Mouse (Mus musculus) embryonic facial prominence, embryonic 12.5 days (tissue): Measurements from ENCODE around the gene Soat1. TPM values are rescaled to one million over a fixed set of nuclear protein-coding genes. Genes with fewer than 3 reads are reported as not detected.

Experiments
- ATAC-seq: fragments of 200-750 bp; cut with Nextera tagmentation; 2 replicates; pipeline ENCODE4 v1.8.0; 2017; ENCODE audit not compliant: insufficient number of reproducible peaks, insufficient read depth, low FRiP score, low TSS enrichment
- H3K27ac ChIP-seq: fragments of 300-500 bp; sonication (generic); 2 replicates; pipeline ENCODE4 v1.5.1; 2016; ENCODE audit warnings: mild to moderate bottlenecking
- H3K27me3 ChIP-seq: fragments of 300-500 bp; sonication (generic); 2 replicates; pipeline ENCODE4 v1.6.1; 2016; ENCODE audit warnings: mild to moderate bottlenecking, moderate library complexity
- H3K36me3 ChIP-seq: fragments of 300-500 bp; sonication (generic); 2 replicates; pipeline ENCODE4 v1.6.1; 2016; ENCODE audit warnings: mild to moderate bottlenecking
- H3K4me1 ChIP-seq: fragments of 300-500 bp; sonication (generic); 2 replicates; pipeline ENCODE4 v1.6.1; 2016
- H3K4me2 ChIP-seq: fragments of 300-500 bp; sonication (generic); replicated peaks from 2 replicates; pipeline ENCODE4 v1.6.1; 2016; ENCODE audit warnings: mild to moderate bottlenecking, moderate library complexity
- H3K4me3 ChIP-seq: fragments of 300-500 bp; sonication (generic); 2 replicates; pipeline ENCODE4 v1.5.1; 2016; ENCODE audit warnings: mild to moderate bottlenecking
- H3K9ac ChIP-seq: fragments of 300-500 bp; sonication (generic); 2 replicates; pipeline ENCODE4 v1.6.1; 2016; ENCODE audit warnings: mild to moderate bottlenecking, moderate library complexity
- H3K9me3 ChIP-seq: fragments of 300-500 bp; sonication (generic); 2 replicates; pipeline ENCODE4 v1.6.1; 2016; ENCODE audit warnings: mild to moderate bottlenecking, moderate library complexity
- WGBS: fragments of 180-500 bp; shearing (Covaris S2); methylation state at CpG from one replicate; pipeline ENCODE4 v1.1.7; 2016; 5-methylcytosine and 5-hydroxymethylcytosine counted together
- polyA plus RNA-seq: library from polyadenylated mRNA; unstranded; fragments of >200 nt; fragmentation: Nextera tagmentation; extraction: Ambion mirVana; gene quantifications from 2 replicates; pipeline ENCODE4 v1.2.1, GENCODE M21; 2016

Soat1 gene
- polyA plus RNA-seq, 1 experiment from 2014 or later: 30.7 TPM

DNA sequence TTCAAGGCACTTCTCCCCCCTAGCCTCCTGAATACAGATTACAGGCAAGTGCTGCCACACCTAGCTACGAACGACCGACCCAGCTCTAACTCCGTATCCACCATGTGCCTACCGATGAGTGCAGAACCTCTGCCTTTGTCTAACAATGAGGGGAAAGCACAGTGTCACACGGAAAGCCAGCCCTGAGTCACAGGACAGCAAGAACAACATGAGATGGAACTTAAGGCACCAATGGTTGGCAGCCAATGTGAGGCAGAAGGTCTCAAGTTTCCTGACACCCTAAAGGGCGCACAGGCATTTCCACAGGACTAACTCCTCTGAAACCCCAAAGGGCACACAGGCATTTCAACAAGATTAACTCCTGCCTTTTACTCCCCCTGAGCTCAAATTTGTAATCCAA, 25.0 kb downstream of the Soat1 start:
- Histone ChIP-seq H3K27ac (no peak overlapping the region), H3K9ac (no peak overlapping the region), H3K4me1 (no peaks in the 10 kb centered on the region), H3K27me3 (no peaks in the 10 kb centered on the region), H3K36me3 (0 out of 2 replicates have a peak, but pooled peaks cover 8% of the 10 kb centered on the region), H3K4me2 (no peak overlapping the region), H3K9me3 (no peaks in the 10 kb centered on the region), H3K4me3 (no peak overlapping the region)
- ATAC-seq: no peak
- 75% methylated on average over 7 of the region's 7 CpGs for WGBS

DNA sequence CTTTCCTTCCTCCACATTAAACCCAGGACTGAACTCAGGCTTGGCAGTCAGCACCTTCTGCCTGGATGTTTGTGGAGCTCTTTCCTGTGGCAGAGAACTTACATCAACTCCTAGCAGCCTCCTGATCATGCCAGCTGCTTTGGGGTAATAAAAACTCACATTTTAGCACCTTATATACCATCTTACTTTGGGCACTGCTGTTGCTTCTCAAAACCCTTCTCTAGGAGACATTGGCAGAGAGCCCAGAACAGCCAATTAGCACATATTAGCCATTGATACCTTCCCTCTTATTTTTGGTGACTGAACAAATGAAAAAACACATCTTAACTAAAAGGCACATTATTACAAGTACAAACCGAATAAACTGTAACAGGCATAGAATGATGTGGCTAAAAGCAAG, 29.1 kb downstream of the Soat1 start:
- Histone ChIP-seq H3K36me3 (peaks cover 17% of the 10 kb centered on the region; the same call in 1 of the 2 replicates), H3K4me3 (no peak overlapping the region), H3K9me3 (no peaks in the 10 kb centered on the region), H3K4me1 (no peaks in the 10 kb centered on the region), H3K27me3 (no peaks in the 10 kb centered on the region), H3K4me2 (no peak overlapping the region), H3K9ac (no peak overlapping the region), H3K27ac (no peak overlapping the region)
- ATAC-seq: no peak
- 93% methylated on average over 1 of the region's 1 CpGs for WGBS

GRCm38 (mm10) chr1:156442776-156443175, 31.4 kb downstream of the Soat1 start:
- H3K9me3 ChIP-seq: no peaks in the 10 kb centered on the region
- H3K27me3 ChIP-seq: no peaks in the 10 kb centered on the region
- H3K4me2 ChIP-seq: no peak overlapping the region
- no peak overlapping the region for H3K4me3 ChIP-seq
- peaks cover 30% of the 10 kb centered on the region for H3K36me3 ChIP-seq
- no peaks in the 10 kb centered on the region for H3K4me1 ChIP-seq
- no peak for ATAC-seq
- WGBS: 86% methylated on average over 6 of the region's 6 CpGs
- no peak overlapping the region for H3K9ac ChIP-seq
- H3K27ac ChIP-seq: no peak overlapping the region

DNA sequence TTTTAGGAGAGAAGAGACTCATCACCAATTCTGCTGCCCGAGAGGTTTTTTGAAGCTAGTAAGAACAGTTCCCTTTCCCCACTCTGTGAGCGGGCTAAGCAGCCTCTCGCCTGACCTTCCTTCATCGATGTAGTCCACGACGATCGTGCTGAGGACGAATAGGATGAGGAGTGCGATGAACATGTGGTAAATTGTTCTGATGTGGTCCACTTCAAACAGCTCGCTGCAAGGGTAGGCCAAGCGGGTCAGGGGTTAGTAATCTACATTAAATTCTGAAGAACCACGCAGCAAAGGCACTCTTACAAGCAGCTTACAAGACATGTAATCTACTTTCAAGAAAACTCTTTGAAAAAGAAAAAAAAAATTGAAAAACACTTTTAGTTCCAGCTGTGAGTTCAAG, 31.9 kb downstream of the Soat1 start:
- Histone ChIP-seq H3K9ac (no peak overlapping the region), H3K27ac (no peak overlapping the region), H3K36me3 (peaks cover 34% of the 10 kb centered on the region), H3K9me3 (no peaks in the 10 kb centered on the region), H3K4me1 (no peaks in the 10 kb centered on the region), H3K4me3 (no peak overlapping the region), H3K27me3 (no peaks in the 10 kb centered on the region), H3K4me2 (no peak overlapping the region)
- no peak for ATAC-seq
- WGBS: 92% methylated on average over 12 of the region's 12 CpGs

GRCm38 (mm10) chr1:156437726-156438125, 36.4 kb downstream of the Soat1 start:
- 91% methylated on average over 5 of the region's 5 CpGs for WGBS
- Histone ChIP-seq H3K36me3 (peaks cover 51% of the 10 kb centered on the region), H3K27me3 (no peaks in the 10 kb centered on the region)

GRCm38 (mm10) chr1:156437016-156437708, 37.0 kb downstream of the Soat1 start:
- Histone ChIP-seq H3K27ac (no peak overlapping the region), H3K9me3 (no peaks in the 10 kb centered on the region), H3K27me3 (no peaks in the 10 kb centered on the region), H3K36me3 (peaks cover 55% of the 10 kb centered on the region), H3K4me3 (no peak overlapping the region), H3K4me2 (no peak overlapping the region), H3K4me1 (no peaks in the 10 kb centered on the region), H3K9ac (no peak overlapping the region)
- no peak for ATAC-seq
- WGBS: 92% methylated on average over 8 of the region's 8 CpGs

More at GRCm38 (mm10) chr1:156437726-156438125, 36.4 kb downstream of the Soat1 start:
- ATAC-seq: no peak
- H3K27ac ChIP-seq: no peak overlapping the region
- no peaks in the 10 kb centered on the region for H3K9me3 ChIP-seq
- H3K4me2 ChIP-seq: no peak overlapping the region
- no peaks in the 10 kb centered on the region for H3K4me1 ChIP-seq
- no peak overlapping the region for H3K9ac ChIP-seq
- no peak overlapping the region for H3K4me3 ChIP-seq

DNA sequence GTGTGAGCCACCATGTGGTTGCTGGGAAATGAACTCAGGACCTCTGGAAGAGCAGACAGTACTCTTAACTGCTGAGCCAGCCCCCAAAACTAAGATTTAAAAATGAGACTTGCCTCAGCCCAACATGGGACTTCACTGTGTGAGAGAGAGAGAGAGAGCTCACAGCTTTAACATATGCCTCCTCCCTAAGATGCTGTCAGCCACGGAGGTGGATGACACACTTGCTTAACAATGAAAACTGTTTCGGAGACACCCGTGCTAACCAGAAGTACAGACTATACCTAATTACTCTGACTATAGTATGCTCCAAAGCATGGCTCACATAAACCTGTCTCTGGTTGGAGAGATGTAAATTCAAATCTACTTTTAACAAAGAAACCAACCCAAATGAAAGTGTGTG, 40.6 kb downstream of the Soat1 start:
- H3K36me3 ChIP-seq: peaks cover 60% of the 10 kb centered on the region
- 88% methylated on average over 3 of the region's 3 CpGs for WGBS
- no peak for ATAC-seq

DNA sequence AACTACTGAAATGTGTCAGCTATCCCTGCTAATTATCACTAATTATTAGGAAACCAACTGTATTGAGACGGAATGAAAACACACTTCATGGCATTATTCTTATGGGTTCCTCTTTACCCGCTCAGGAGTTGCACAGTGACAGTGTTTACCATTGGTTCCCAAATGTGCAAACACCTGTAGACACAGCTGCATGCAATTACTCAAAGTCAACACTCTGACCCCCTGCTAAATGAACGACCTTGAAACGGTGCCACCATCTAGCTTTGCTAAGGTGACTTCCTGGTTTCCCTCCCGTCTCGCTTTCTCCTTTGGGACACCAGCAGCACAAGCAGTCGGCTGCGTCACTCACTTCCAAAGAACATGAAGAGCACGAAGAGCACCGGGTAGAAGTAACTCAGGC, 41.6 kb downstream of the Soat1 start:
- no peaks in the 10 kb centered on the region for H3K27me3 ChIP-seq
- H3K27ac ChIP-seq: no peak overlapping the region
- H3K4me1 ChIP-seq: no peaks in the 10 kb centered on the region
- H3K9ac ChIP-seq: no peak overlapping the region
- H3K9me3 ChIP-seq: no peaks in the 10 kb centered on the region
- peaks cover 56% of the 10 kb centered on the region for H3K36me3 ChIP-seq
- ATAC-seq: no peak
- no peak overlapping the region for H3K4me2 ChIP-seq
- 65% methylated on average over 10 of the region's 10 CpGs for WGBS
- no peak overlapping the region for H3K4me3 ChIP-seq

More for the DNA sequence above, 40.6 kb downstream of the Soat1 start:
- H3K27ac ChIP-seq: no peak overlapping the region
- no peak overlapping the region for H3K4me3 ChIP-seq
- no peaks in the 10 kb centered on the region for H3K27me3 ChIP-seq
- H3K4me2 ChIP-seq: no peak overlapping the region
- H3K9ac ChIP-seq: no peak overlapping the region
- H3K9me3 ChIP-seq: no peaks in the 10 kb centered on the region
- no peaks in the 10 kb centered on the region for H3K4me1 ChIP-seq

DNA sequence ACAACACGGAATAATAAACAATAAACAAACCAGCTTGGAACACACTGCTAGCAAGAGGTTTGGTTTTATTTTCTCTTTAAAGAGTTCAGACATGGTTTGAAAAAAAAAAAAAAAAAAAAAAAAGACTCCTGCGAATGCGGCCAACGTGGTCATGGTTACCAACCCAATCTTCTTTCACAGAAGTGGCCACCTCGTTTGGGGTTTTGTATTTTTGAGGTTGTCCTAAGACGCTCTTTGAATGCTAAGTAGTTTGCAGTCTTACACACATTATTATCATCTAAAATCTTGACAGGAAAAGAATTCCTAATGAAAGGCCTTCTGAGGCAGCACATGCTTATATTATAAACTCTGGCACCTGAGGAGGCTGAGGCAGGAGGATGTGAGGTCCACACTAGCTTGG, 45.7 kb downstream of the Soat1 start:
- H3K4me2 ChIP-seq: no peak overlapping the region
- H3K27ac ChIP-seq: no peak overlapping the region
- WGBS: 95% methylated on average over 6 of the region's 6 CpGs
- no peaks in the 10 kb centered on the region for H3K4me1 ChIP-seq
- H3K4me3 ChIP-seq: no peak overlapping the region
- H3K9ac ChIP-seq: no peak overlapping the region
- peaks cover 30% of the 10 kb centered on the region for H3K36me3 ChIP-seq
- no peaks in the 10 kb centered on the region for H3K27me3 ChIP-seq
- ATAC-seq: no peak
- no peaks in the 10 kb centered on the region for H3K9me3 ChIP-seq

- H3K27me3 ChIP-seq: no peaks in the 10 kb centered on the region
- H3K4me1 ChIP-seq: no peaks in the 10 kb centered on the region; the same call in 1 of the 2 replicates
- 94% methylated on average over 4 of the region's 4 CpGs for WGBS
- no peak overlapping the region for H3K4me3 ChIP-seq
- no peak overlapping the region for H3K4me2 ChIP-seq
- H3K9ac ChIP-seq: no peak overlapping the region
- ATAC-seq: no peak
- H3K27ac ChIP-seq: no peak overlapping the region
- no peaks in the 10 kb centered on the region for H3K9me3 ChIP-seq
- peaks cover 9% of the 10 kb centered on the region; the same call in 1 of the 2 replicates for H3K36me3 ChIP-seq
Observed at GRCm38 (mm10) chr1:156425746-156426145, 48.4 kb downstream of the Soat1 start.

GRCm38 (mm10) chr1:156424054-156424453, 50.1 kb downstream of the Soat1 start:
- H3K36me3 ChIP-seq: 0 out of 2 replicates have a peak, but pooled peaks cover 3% of the 10 kb centered on the region
- no peak overlapping the region for H3K4me3 ChIP-seq
- no peak overlapping the region for H3K9ac ChIP-seq
- ATAC-seq: no peak
- WGBS: 94% methylated on average over 3 of the region's 3 CpGs
- H3K27me3 ChIP-seq: no peaks in the 10 kb centered on the region
- no peak overlapping the region for H3K4me2 ChIP-seq
- no peaks in the 10 kb centered on the region for H3K9me3 ChIP-seq
- no peaks in the 10 kb centered on the region; the same call in 1 of the 2 replicates for H3K4me1 ChIP-seq
- no peak overlapping the region for H3K27ac ChIP-seq

DNA sequence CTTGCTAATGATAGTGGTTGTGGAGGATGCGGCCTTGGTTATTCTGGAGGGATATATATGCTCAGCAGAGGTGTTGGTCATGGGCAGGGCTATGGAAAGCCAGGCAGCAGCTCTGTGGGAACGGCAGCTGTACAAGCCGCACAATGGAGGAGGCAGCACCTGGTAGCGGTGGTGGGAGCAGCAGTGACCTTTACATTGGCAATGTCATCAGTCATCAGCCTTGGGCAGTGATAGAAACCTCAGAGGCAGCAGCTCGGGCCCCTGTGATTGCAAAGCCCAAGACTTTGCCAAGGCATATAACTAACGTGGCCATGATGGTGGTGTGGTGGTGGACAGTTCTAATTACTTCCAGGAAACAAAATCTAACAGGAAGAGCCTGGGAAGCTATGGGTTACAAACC, 50.6 kb downstream of the Soat1 start:
- WGBS: 86% methylated on average over 6 of the region's 6 CpGs
- Histone ChIP-seq H3K4me2 (no peak overlapping the region), H3K9ac (no peak overlapping the region), H3K4me3 (no peak overlapping the region), H3K27me3 (no peaks in the 10 kb centered on the region), H3K27ac (no peak overlapping the region), H3K36me3 (0 out of 2 replicates have a peak, but pooled peaks cover under 1% of the 10 kb centered on the region), H3K9me3 (no peaks in the 10 kb centered on the region), H3K4me1 (no peaks in the 10 kb centered on the region; the same call in 1 of the 2 replicates)
- ATAC-seq: no peak
